Mouse (Mus musculus): ENCODE measurements at regions not wholly inside any gene's neighbourhood (a gene's known extent, or its start where the extent isn't known, plus 50 kb on each side); places are given as distances from the start of the nearest gene placed in this dataset.
A peak's percentile ranks its signal among the peaks of the same experiment; 100 is the strongest.

GRCm38 (mm10) chr9:46871211-46871994 lies 127.1 kb upstream of the Gm4791 start:
- Histone ChIP-seq H3K4me1 (no peaks in the 10 kb centered on the region), H3K4me2 (no peak overlapping the region), H3K4me3 (replicated peaks) (no peak overlapping the region), H3K27ac (no peak overlapping the region), H3K27me3 (no peaks in the 10 kb centered on the region), H3K9ac (no peak overlapping the region), H3K36me3 (no peaks in the 10 kb centered on the region), H3K9me3 (replicated peaks) (no peaks in the 10 kb centered on the region)
- ATAC-seq (replicated peaks; ENCODE audit: low FRiP score), result no peak
- 87% methylated on average over 8 of the region's 8 CpGs for WGBS

- ATAC-seq (replicated peaks; ENCODE audit: low FRiP score), result no peak
- Histone ChIP-seq H3K9ac (no peak overlapping the region), H3K4me1 (no peaks in the 10 kb centered on the region), H3K4me3 (replicated peaks) (no peak overlapping the region), H3K36me3 (no peaks in the 10 kb centered on the region), H3K4me2 (no peak overlapping the region), H3K27ac (no peak overlapping the region), H3K27me3 (no peaks in the 10 kb centered on the region), H3K9me3 (replicated peaks) (no peaks in the 10 kb centered on the region)
- 22% methylated on average over 4 of the region's 4 CpGs for WGBS
Observed at GRCm38 (mm10) chr9:46863934-46864333, 134.6 kb upstream of the Gm4791 start.

GRCm38 (mm10) chr9:46851753-46852152 lies 146.8 kb upstream of the Gm4791 start:
- H3K9ac ChIP-seq, result no peak overlapping the region
- no peaks in the 10 kb centered on the region for H3K4me1 ChIP-seq
- no peak for ATAC-seq (replicated peaks; ENCODE audit: low FRiP score)
- no peaks in the 10 kb centered on the region for H3K9me3 ChIP-seq (replicated peaks)
- no peaks in the 10 kb centered on the region for H3K27me3 ChIP-seq
- no peaks in the 10 kb centered on the region for H3K36me3 ChIP-seq
- 95% methylated on average over 13 of the region's 13 CpGs for WGBS
- no peak overlapping the region for H3K4me3 ChIP-seq (replicated peaks)
- H3K27ac ChIP-seq, result no peak overlapping the region
- H3K4me2 ChIP-seq, result no peak overlapping the region

GRCm38 (mm10) chr9:46851336-46851735 lies 147.2 kb upstream of the Gm4791 start:
- no peak overlapping the region for H3K9ac ChIP-seq
- H3K4me3 ChIP-seq (replicated peaks), result no peak overlapping the region
- H3K27ac ChIP-seq, result no peak overlapping the region
- H3K36me3 ChIP-seq, result no peaks in the 10 kb centered on the region
- WGBS, result 85% methylated on average over 10 of the region's 10 CpGs
- H3K27me3 ChIP-seq, result no peaks in the 10 kb centered on the region
- H3K4me2 ChIP-seq, result no peak overlapping the region
- no peaks in the 10 kb centered on the region for H3K9me3 ChIP-seq (replicated peaks)
- H3K4me1 ChIP-seq, result no peaks in the 10 kb centered on the region
- ATAC-seq (replicated peaks; ENCODE audit: low FRiP score), result no peak

- Histone ChIP-seq H3K27ac (no peak overlapping the region), H3K4me1 (peaks cover 7% of the 10 kb centered on the region; the same call in 1 of the 2 replicates), H3K36me3 (no peaks in the 10 kb centered on the region), H3K4me2 (no peak overlapping the region), H3K27me3 (peaks cover 2% of the 10 kb centered on the region; the same call in 1 of the 2 replicates), H3K4me3 (replicated peaks) (no peak overlapping the region), H3K9me3 (replicated peaks) (no peaks in the 10 kb centered on the region), H3K9ac (no peak overlapping the region)
- no peak for ATAC-seq (replicated peaks; ENCODE audit: low FRiP score)
- WGBS, result 84% methylated on average over 3 of the region's 3 CpGs
Observed at GRCm38 (mm10) chr9:46845276-46845675, 153.3 kb upstream of the Gm4791 start.

GRCm38 (mm10) chr9:46843781-46844180 lies 154.8 kb upstream of the Gm4791 start:
- no peak overlapping the region for H3K4me2 ChIP-seq
- H3K36me3 ChIP-seq, result no peaks in the 10 kb centered on the region
- no peak overlapping the region for H3K9ac ChIP-seq
- no peak overlapping the region for H3K27ac ChIP-seq
- ATAC-seq (replicated peaks; ENCODE audit: low FRiP score), result no peak
- H3K27me3 ChIP-seq, result peaks cover 2% of the 10 kb centered on the region; the same call in 1 of the 2 replicates
- H3K4me3 ChIP-seq (replicated peaks), result no peak overlapping the region
- no peaks in the 10 kb centered on the region for H3K9me3 ChIP-seq (replicated peaks)
- peaks cover 7% of the 10 kb centered on the region; the same call in 1 of the 2 replicates for H3K4me1 ChIP-seq
- WGBS, result 57% methylated on average over 7 of the region's 7 CpGs

GRCm38 (mm10) chr9:46841571-46841970 lies 157.0 kb upstream of the Gm4791 start:
- WGBS, result 80% methylated on average over 6 of the region's 6 CpGs

GRCm38 (mm10) chr9:46835261-46835660 lies 163.3 kb upstream of the Gm4791 start:
- peaks cover 14% of the 10 kb centered on the region for H3K4me1 ChIP-seq
- no peaks in the 10 kb centered on the region for H3K36me3 ChIP-seq
- no peak overlapping the region for H3K9ac ChIP-seq
- 53% methylated on average over 7 of the region's 7 CpGs for WGBS
- no peaks in the 10 kb centered on the region for H3K9me3 ChIP-seq (replicated peaks)
- no peak overlapping the region for H3K27ac ChIP-seq
- no peak overlapping the region for H3K4me2 ChIP-seq
- no peak for ATAC-seq (replicated peaks; ENCODE audit: low FRiP score)
- H3K4me3 ChIP-seq (replicated peaks), result no peak overlapping the region
- no peaks in the 10 kb centered on the region for H3K27me3 ChIP-seq

More at GRCm38 (mm10) chr9:46841571-46841970, 157.0 kb upstream of the Gm4791 start:
- no peaks in the 10 kb centered on the region for H3K9me3 ChIP-seq (replicated peaks)
- no peak overlapping the region for H3K27ac ChIP-seq
- no peaks in the 10 kb centered on the region for H3K36me3 ChIP-seq
- H3K27me3 ChIP-seq, result peaks cover 2% of the 10 kb centered on the region; the same call in 1 of the 2 replicates
- no peak overlapping the region for H3K4me2 ChIP-seq
- H3K4me1 ChIP-seq, result peaks cover 7% of the 10 kb centered on the region; the same call in 1 of the 2 replicates
- H3K9ac ChIP-seq, result no peak overlapping the region
- no peak for ATAC-seq (replicated peaks; ENCODE audit: low FRiP score)
- H3K4me3 ChIP-seq (replicated peaks), result no peak overlapping the region

- no peak overlapping the region for H3K9ac ChIP-seq
Observed at GRCm38 (mm10) chr9:46830746-46831560, 167.6 kb upstream of the Gm4791 start.

GRCm38 (mm10) chr9:46830316-46830715 lies 168.2 kb upstream of the Gm4791 start:
- Histone ChIP-seq H3K4me2 (no peak overlapping the region), H3K9ac (no peak overlapping the region), H3K4me1 (peaks cover 25% of the 10 kb centered on the region), H3K4me3 (replicated peaks) (no peak overlapping the region), H3K27ac (peak overlapping the region; percentile 88), H3K36me3 (no peaks in the 10 kb centered on the region), H3K27me3 (no peaks in the 10 kb centered on the region), H3K9me3 (replicated peaks) (no peaks in the 10 kb centered on the region)
- WGBS, result 0% methylated on average over 1 of the region's 1 CpGs
- ATAC-seq (replicated peaks; ENCODE audit: low FRiP score), result no peak

More at GRCm38 (mm10) chr9:46830746-46831560, 167.6 kb upstream of the Gm4791 start:
- peak overlapping the region; percentile 88 for H3K27ac ChIP-seq
- H3K36me3 ChIP-seq, result no peaks in the 10 kb centered on the region
- peak overlapping the region; percentile 32 for H3K4me2 ChIP-seq
- no peaks in the 10 kb centered on the region for H3K9me3 ChIP-seq (replicated peaks)
- ATAC-seq (replicated peaks; ENCODE audit: low FRiP score), result peak; percentile 70
- 38% methylated on average over 15 of the region's 15 CpGs for WGBS
- H3K4me1 ChIP-seq, result peaks cover 25% of the 10 kb centered on the region
- H3K4me3 ChIP-seq (replicated peaks), result peak overlapping the region; percentile 10
- no peaks in the 10 kb centered on the region for H3K27me3 ChIP-seq

- 63% methylated on average over 4 of the region's 4 CpGs for WGBS
- H3K27me3 ChIP-seq, result no peaks in the 10 kb centered on the region
- no peak overlapping the region for H3K9ac ChIP-seq
- no peaks in the 10 kb centered on the region for H3K9me3 ChIP-seq (replicated peaks)
- ATAC-seq (replicated peaks; ENCODE audit: low FRiP score), result no peak
- H3K4me1 ChIP-seq, result peaks cover 9% of the 10 kb centered on the region; the same call in 1 of the 2 replicates
- no peak overlapping the region for H3K4me2 ChIP-seq
- H3K27ac ChIP-seq, result no peak overlapping the region
- H3K36me3 ChIP-seq, result no peaks in the 10 kb centered on the region
- H3K4me3 ChIP-seq (replicated peaks), result no peak overlapping the region
Observed at GRCm38 (mm10) chr9:46824703-46825102, 173.8 kb upstream of the Gm4791 start.

GRCm38 (mm10) chr9:46819808-46820207 lies 178.7 kb upstream of the Gm4791 start:
- Histone ChIP-seq H3K9me3 (replicated peaks) (no peaks in the 10 kb centered on the region), H3K36me3 (no peaks in the 10 kb centered on the region), H3K9ac (no peak overlapping the region), H3K4me1 (peaks cover 10% of the 10 kb centered on the region), H3K27ac (0 out of 2 replicates have a peak overlapping the region, but pooled peaks have one; percentile 46), H3K4me2 (no peak overlapping the region), H3K27me3 (no peaks in the 10 kb centered on the region), H3K4me3 (replicated peaks) (no peak overlapping the region)
- WGBS, result 56% methylated on average over 7 of the region's 7 CpGs
- ATAC-seq (replicated peaks; ENCODE audit: low FRiP score), result no peak

Measured in kidney, embryonic 15.5 days (tissue).